Mouse (Mus musculus) ES-Bruce4 (cell line): Measurements from ENCODE around the gene Mdm2.

Experiments used
- CTCF ChIP-seq: IDR thresholded peaks from one replicate; pipeline ENCODE4 v1.8.1; 2011; ENCODE audit warnings: low read depth, low read length
- EP300 ChIP-seq: IDR thresholded peaks from 2 replicates; pipeline ENCODE4 v1.6.1; 2011; ENCODE audit warnings: low read depth, low read length; ENCODE audit not compliant: insufficient read depth
- POLR2A ChIP-seq: IDR thresholded peaks from one replicate; pipeline ENCODE4 v1.8.1; 2011; ENCODE audit warnings: low read length; ENCODE audit not compliant: insufficient read depth

- TF ChIP-seq POLR2A (no peak), CTCF (no peak), EP300 (no peak)
Observed at GRCm38 (mm10) chr10:117669449-117670090, 41.0 kb downstream of the Mdm2 start.
